Mouse (Mus musculus): ENCODE data around the gene Olfr1419.

DNA sequence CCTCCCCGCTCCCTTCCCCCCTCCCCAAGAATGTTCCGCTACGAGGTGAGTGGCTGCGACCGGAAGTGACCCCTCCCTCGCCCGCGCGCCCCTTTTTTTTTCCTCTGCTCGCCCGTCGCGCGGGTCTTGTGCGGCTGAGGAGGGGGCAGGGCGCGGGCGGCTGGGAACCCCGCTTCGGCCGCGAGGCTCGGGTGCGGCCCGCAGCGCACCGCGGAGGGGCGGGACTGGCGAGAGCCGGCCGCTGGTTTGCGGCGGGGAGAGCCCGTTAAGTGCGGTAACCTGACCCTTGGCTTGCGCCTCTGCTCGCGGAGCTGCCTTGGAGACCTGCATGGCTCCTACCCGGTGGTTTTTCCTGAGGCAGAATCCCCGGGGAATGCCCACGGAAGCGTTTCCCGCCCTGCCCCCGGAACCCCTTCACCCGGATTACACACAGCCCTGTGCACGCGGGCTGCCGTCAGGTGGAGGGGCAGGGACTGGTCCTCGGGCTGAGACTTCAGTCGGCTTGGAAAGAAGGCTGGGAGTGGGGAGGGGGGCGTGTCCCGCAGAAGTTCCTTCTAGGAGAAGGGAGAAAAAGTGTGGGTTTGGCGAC is 37.7 kb upstream of the Olfr1419 start:
- TF ChIP-seq CTCF (IDR thresholded peaks at IDR 0.05; ENCODE audit: borderline replicate concordance, control insufficient read depth, extremely low read depth, insufficient read depth, low read length, poor library complexity): no peak
- no peak for TF ChIP-seq POLR2A (IDR thresholded peaks at IDR 0.05; ENCODE audit: control insufficient read depth, extremely low read depth, insufficient read depth, low read length, poor library complexity)

Measured in thymus, adult 2 months (tissue).